Comparison of ENCODE assay signal across 10 mouse cellular contexts in the genomic region with DNA sequence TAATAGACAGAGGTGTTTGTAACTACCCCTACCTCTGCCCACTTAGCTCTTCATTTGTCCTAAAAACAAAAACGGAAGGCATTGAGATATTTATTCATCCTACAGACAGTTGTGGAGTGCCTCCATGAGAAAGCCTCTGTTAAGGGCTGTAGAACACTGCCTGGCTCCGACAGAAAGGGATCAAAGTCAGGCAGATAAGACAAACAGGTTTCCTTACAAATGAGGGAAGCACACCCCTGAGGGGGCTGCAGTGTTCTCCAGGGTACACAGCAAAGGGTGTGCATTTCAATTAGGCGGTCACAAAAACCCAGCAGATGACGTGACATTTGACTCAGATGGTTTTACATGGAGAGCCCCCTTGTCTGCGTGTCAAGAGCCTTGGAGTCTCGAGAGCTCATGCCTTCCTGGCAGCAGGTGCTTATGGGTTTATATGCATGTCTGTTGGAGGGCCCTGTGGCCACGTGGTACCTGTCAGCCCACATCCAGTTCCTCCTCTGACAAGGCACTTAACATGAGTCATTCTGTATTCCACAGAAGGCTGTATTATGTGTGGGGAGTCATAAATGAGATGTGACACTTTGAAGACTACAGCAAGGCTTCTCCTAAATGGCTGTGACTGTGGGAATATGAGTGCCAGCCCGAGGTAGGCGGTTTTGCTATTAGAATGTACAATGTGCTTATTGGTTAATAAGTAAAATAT.
A peak's percentile ranks its signal among the peaks of the same experiment; 100 is the strongest.
DNase-seq lines count a peak whose midpoint lies in the region; ATAC-seq lines count a peak whose summit lies in the region.
"Had no signal": no experiment of that assay in that cellular context is flagged by ENCODE, and none has a peak within 500 bp of the region (broad histone marks: within the 10 kb centered on the region; RNA-seq: fewer than 3 reads in every experiment).

No protein-coding gene starts in this region.

- DNase-seq in heart, embryonic 10.5 days (ENCODE audit: low spot score) = no peak
- DNase-seq in heart, adult 8-10 months (ENCODE audit: low spot score) = no peak
- DNase-seq in neural tube, embryonic 10.5 days (ENCODE audit: extremely low spot score, low spot score) = no peak
- peak; percentile 29 for DNase-seq in large intestine, adult 2 months (ENCODE audit: low read depth, low spot score)
- DNase-seq in spleen, adult 12 weeks (ENCODE audit: low spot score) = no peak
- no peak for DNase-seq in layer of hippocampus, postnatal 25 days (ENCODE audit: extremely low spot score in 1 of 2, low spot score in 1 of 2)
- DNase-seq: cerebellum, adult 18-20 months; liver had no signal

- ATAC-seq in neural tube, embryonic 14.5 days (ENCODE audit: low read depth) = peak; percentile 51; the same call in 1 of the 2 replicates
- 0 out of 2 replicates have a peak, but pooled peaks have one; percentile 50 for ATAC-seq in stomach, embryonic 16.5 days (ENCODE audit: insufficient read depth, low FRiP score)

- 47% methylated on average over 9 of the region's 9 CpGs for WGBS in heart, embryonic 10.5 days
- 63% methylated on average over 9 of the region's 9 CpGs for WGBS in neural tube, embryonic 14.5 days
- 35% methylated on average over 9 of the region's 9 CpGs for WGBS in large intestine, adult 2 months
- WGBS in stomach, embryonic 16.5 days = 56% methylated on average over 9 of the region's 9 CpGs

- no peak overlapping the region for H3K4me2 ChIP-seq in neural tube, embryonic 14.5 days (ENCODE audit: low read depth, low read length)
- no peak overlapping the region for H3K4me2 ChIP-seq in stomach, embryonic 16.5 days (ENCODE audit: low read depth, low read length)

- H3K27me3 ChIP-seq in heart, embryonic 10.5 days (ENCODE audit: insufficient read depth, poor library complexity, severe bottlenecking) = no peaks in the 10 kb centered on the region
- H3K27me3 ChIP-seq in neural tube, embryonic 14.5 days (ENCODE audit: control insufficient read depth, insufficient read depth, low read length) = no peaks in the 10 kb centered on the region
- H3K27me3 ChIP-seq in stomach, embryonic 16.5 days (ENCODE audit: control insufficient read depth, insufficient read depth, low read length) = no peaks in the 10 kb centered on the region

- H3K4me3 ChIP-seq in heart, embryonic 10.5 days = no peak overlapping the region
- H3K4me3 ChIP-seq in neural tube, embryonic 14.5 days (ENCODE audit: low read depth, low read length) = no peak overlapping the region
- H3K4me3 ChIP-seq in stomach, embryonic 16.5 days (replicated peaks; ENCODE audit: low read length) = no peak overlapping the region

- no peaks in the 10 kb centered on the region for H3K36me3 ChIP-seq in heart, embryonic 10.5 days
- H3K36me3 ChIP-seq in neural tube, embryonic 14.5 days (ENCODE audit: control insufficient read depth, insufficient read depth, low read length) = no peaks in the 10 kb centered on the region
- no peaks in the 10 kb centered on the region for H3K36me3 ChIP-seq in stomach, embryonic 16.5 days (ENCODE audit: control insufficient read depth, insufficient read depth, low read length)

- H3K27ac ChIP-seq in heart, embryonic 10.5 days = 0 out of 2 replicates have a peak overlapping the region, but pooled peaks have one; percentile 59
- no peak overlapping the region for H3K27ac ChIP-seq in neural tube, embryonic 14.5 days (ENCODE audit: low read depth, low read length)
- no peak overlapping the region for H3K27ac ChIP-seq in stomach, embryonic 16.5 days (ENCODE audit: low read length)

- H3K9me3 ChIP-seq in heart, embryonic 10.5 days = no peaks in the 10 kb centered on the region
- no peaks in the 10 kb centered on the region for H3K9me3 ChIP-seq in neural tube, embryonic 14.5 days (ENCODE audit: control insufficient read depth, low read length)
- H3K9me3 ChIP-seq in stomach, embryonic 16.5 days (replicated peaks; ENCODE audit: control insufficient read depth, low read length) = no peaks in the 10 kb centered on the region

- no peak overlapping the region for H3K9ac ChIP-seq in neural tube, embryonic 14.5 days (replicated peaks; ENCODE audit: low read depth, low read length)
- H3K9ac ChIP-seq in stomach, embryonic 16.5 days (ENCODE audit: low read length) = no peak overlapping the region

- peaks cover 21% of the 10 kb centered on the region for H3K4me1 ChIP-seq in heart, embryonic 10.5 days
- no peaks in the 10 kb centered on the region for H3K4me1 ChIP-seq in neural tube, embryonic 14.5 days (ENCODE audit: control insufficient read depth, insufficient read depth, low read length)
- 0 out of 2 replicates have a peak, but pooled peaks cover 6% of the 10 kb centered on the region for H3K4me1 ChIP-seq in stomach, embryonic 16.5 days (ENCODE audit: control insufficient read depth, insufficient read depth, low read length)
